Mouse (Mus musculus): ENCODE data around the gene Theg. TPM values are rescaled to one million over a fixed set of nuclear protein-coding genes. Genes with fewer than 3 reads are reported as not detected.

The Theg gene
- total and polyA plus RNA-seq, 3 experiments = not detected

DNA sequence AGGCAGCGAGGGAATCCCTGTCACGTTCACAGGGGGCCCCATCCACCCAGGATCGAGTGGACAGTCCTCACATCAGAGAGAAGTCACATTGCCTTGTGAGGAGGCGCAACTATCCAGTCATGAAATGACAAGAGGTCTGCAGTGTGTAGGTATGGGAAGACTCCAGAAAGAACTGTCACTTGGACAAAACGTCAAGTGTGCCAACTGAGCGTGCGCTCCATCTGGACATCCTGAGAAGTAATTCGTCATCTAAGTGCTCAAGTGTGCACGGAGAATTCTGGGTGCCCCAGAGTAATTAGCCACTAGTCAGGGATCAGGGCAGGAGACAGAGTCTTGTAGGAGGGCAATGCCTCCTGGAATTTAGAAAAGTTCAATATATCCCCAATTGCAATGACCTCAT, 38.3 kb upstream of the Theg start:
- ATAC-seq (ENCODE audit: extremely low read depth, insufficient number of reproducible peaks, low FRiP score, poor library complexity, severe bottlenecking) = no peak
- no peak for DNase-seq (ENCODE audit: low spot score)
- Histone ChIP-seq H3K36me3 (replicated peaks) (no peaks in the 10 kb centered on the region), H3K4me1 (ENCODE audit: insufficient read depth, low read depth, low read length) (no peaks in the 10 kb centered on the region), H3K4me3 (ENCODE audit: low read depth, low read length) (no peak overlapping the region), H3K27me3 (ENCODE audit: insufficient read depth, low read length) (peaks cover 10% of the 10 kb centered on the region), H3K9me3 (replicated peaks) (no peaks in the 10 kb centered on the region)
- TF ChIP-seq GATA2 (IDR thresholded peaks at IDR 0.05; ENCODE audit: borderline replicate concordance, low read depth, low read length) (no peak), GATA1 (IDR thresholded peaks at IDR 0.05; ENCODE audit: borderline replicate concordance, low read length) (no peak), POLR2AphosphoS5 (IDR thresholded peaks at IDR 0.05; ENCODE audit: insufficient replicate concordance, low read depth, low read length) (no peak), CTCF (IDR thresholded peaks at IDR 0.05; ENCODE audit: low read depth, low read length) (no peak), TAL1 (conservative IDR thresholded peaks at IDR 0.05; ENCODE audit: low read depth, low read length) (no peak)

DNA sequence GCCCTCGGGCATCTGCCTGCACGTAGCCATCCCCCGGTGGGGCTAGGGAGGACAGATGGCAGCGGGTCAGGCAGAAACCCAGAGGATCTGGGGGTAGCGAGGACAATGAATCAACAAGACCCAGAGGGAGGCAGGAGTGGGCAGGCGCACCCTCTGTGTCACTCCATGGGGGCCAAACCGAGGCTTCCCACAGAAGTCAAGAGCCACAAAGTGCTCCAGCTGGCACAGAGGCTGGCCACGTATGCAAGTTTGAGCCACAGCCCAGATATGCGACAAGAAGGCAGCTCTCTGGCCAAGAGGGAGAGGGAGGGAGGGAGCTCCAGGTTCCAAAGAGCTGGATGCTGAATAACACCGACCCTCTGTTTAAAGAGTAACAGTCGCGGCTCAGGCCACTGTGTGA, 36.8 kb upstream of the Theg start:
- Histone ChIP-seq H3K36me3 (replicated peaks) (no peaks in the 10 kb centered on the region), H3K27me3 (ENCODE audit: insufficient read depth, low read length) (peaks cover 6% of the 10 kb centered on the region; the same call in 1 of the 2 replicates), H3K9me3 (replicated peaks) (no peaks in the 10 kb centered on the region), H3K4me3 (ENCODE audit: low read depth, low read length) (no peak overlapping the region), H3K4me1 (ENCODE audit: insufficient read depth, low read depth, low read length) (no peaks in the 10 kb centered on the region)
- TF ChIP-seq GATA1 (IDR thresholded peaks at IDR 0.05; ENCODE audit: borderline replicate concordance, low read length) (no peak), GATA2 (IDR thresholded peaks at IDR 0.05; ENCODE audit: borderline replicate concordance, low read depth, low read length) (no peak), CTCF (IDR thresholded peaks at IDR 0.05; ENCODE audit: low read depth, low read length) (no peak), POLR2AphosphoS5 (IDR thresholded peaks at IDR 0.05; ENCODE audit: insufficient replicate concordance, low read depth, low read length) (no peak), TAL1 (conservative IDR thresholded peaks at IDR 0.05; ENCODE audit: low read depth, low read length) (no peak)
- no peak for ATAC-seq (ENCODE audit: extremely low read depth, insufficient number of reproducible peaks, low FRiP score, poor library complexity, severe bottlenecking)
- DNase-seq (ENCODE audit: low spot score) = no peak

DNA sequence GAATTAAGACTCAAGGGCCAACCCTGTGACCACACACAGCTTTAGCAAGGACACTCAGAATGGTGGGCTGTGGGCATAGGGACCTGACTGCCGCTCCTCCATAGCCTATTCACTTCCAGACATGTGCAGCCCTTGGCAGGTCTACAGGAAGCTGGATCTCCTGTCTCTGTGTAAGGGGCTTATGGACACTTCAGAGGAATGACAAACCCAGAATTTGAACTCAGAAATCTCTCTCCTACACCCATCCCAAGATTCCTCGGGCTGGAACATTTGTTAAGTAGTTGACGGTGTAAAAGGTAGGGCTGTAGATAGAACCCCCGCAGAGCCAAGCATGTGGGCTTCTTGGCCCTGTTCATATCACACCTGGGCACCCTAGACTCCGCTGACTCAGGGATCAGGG, 29.2 kb upstream of the Theg start:
- H3K4me1 ChIP-seq (ENCODE audit: insufficient read depth, low read depth, low read length) = no peaks in the 10 kb centered on the region
- no peak overlapping the region for H3K4me3 ChIP-seq (ENCODE audit: low read depth, low read length)
- H3K9me3 ChIP-seq (replicated peaks) = peaks cover 6% of the 10 kb centered on the region
- DNase-seq (ENCODE audit: low spot score) (no peak), ATAC-seq (ENCODE audit: extremely low read depth, insufficient number of reproducible peaks, low FRiP score, poor library complexity, severe bottlenecking) (no peak)
- no peaks in the 10 kb centered on the region for H3K36me3 ChIP-seq (replicated peaks)
- TF ChIP-seq GATA2 (IDR thresholded peaks at IDR 0.05; ENCODE audit: borderline replicate concordance, low read depth, low read length) = no peak
- no peak for TF ChIP-seq CTCF (IDR thresholded peaks at IDR 0.05; ENCODE audit: low read depth, low read length)
- TF ChIP-seq POLR2AphosphoS5 (IDR thresholded peaks at IDR 0.05; ENCODE audit: insufficient replicate concordance, low read depth, low read length) = no peak
- TF ChIP-seq GATA1 (IDR thresholded peaks at IDR 0.05; ENCODE audit: borderline replicate concordance, low read length) = no peak
- TF ChIP-seq TAL1 (conservative IDR thresholded peaks at IDR 0.05; ENCODE audit: low read depth, low read length) = no peak
- H3K27me3 ChIP-seq (ENCODE audit: insufficient read depth, low read length) = peaks cover 4% of the 10 kb centered on the region; the same call in 1 of the 2 replicates

DNA sequence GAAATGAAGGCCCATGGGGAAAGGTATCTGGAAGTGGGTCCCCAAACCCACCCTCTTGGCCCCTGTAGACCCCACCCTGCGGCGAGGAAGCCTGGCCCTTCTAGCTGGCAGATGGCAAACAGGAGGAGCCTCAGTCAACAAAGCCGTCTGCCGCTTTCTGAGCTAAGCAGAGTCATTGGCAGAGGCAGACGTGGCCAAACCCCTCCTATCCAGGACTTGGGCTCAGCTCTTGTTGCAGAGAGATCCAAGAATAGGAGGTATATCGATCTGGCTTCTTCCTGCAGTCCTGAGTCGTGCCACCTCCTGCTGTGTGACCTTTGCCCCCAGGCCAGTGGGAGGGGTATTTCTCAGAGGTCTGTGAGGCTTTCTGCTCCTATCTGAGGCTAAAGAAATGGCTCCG, 28.7 kb upstream of the Theg start:
- peaks cover 4% of the 10 kb centered on the region; the same call in 1 of the 2 replicates for H3K27me3 ChIP-seq (ENCODE audit: insufficient read depth, low read length)
- H3K4me3 ChIP-seq (ENCODE audit: low read depth, low read length) = no peak overlapping the region
- no peak for TF ChIP-seq POLR2AphosphoS5 (IDR thresholded peaks at IDR 0.05; ENCODE audit: insufficient replicate concordance, low read depth, low read length)
- TF ChIP-seq TAL1 (conservative IDR thresholded peaks at IDR 0.05; ENCODE audit: low read depth, low read length) = no peak
- TF ChIP-seq CTCF (IDR thresholded peaks at IDR 0.05; ENCODE audit: low read depth, low read length) = no peak
- no peak for TF ChIP-seq GATA1 (IDR thresholded peaks at IDR 0.05; ENCODE audit: borderline replicate concordance, low read length)
- TF ChIP-seq GATA2 (IDR thresholded peaks at IDR 0.05; ENCODE audit: borderline replicate concordance, low read depth, low read length) = no peak
- no peak for DNase-seq (ENCODE audit: low spot score)
- no peaks in the 10 kb centered on the region for H3K36me3 ChIP-seq (replicated peaks)
- ATAC-seq (ENCODE audit: extremely low read depth, insufficient number of reproducible peaks, low FRiP score, poor library complexity, severe bottlenecking) = no peak
- H3K4me1 ChIP-seq (ENCODE audit: insufficient read depth, low read depth, low read length) = no peaks in the 10 kb centered on the region
- H3K9me3 ChIP-seq (replicated peaks) = peaks cover 6% of the 10 kb centered on the region

DNA sequence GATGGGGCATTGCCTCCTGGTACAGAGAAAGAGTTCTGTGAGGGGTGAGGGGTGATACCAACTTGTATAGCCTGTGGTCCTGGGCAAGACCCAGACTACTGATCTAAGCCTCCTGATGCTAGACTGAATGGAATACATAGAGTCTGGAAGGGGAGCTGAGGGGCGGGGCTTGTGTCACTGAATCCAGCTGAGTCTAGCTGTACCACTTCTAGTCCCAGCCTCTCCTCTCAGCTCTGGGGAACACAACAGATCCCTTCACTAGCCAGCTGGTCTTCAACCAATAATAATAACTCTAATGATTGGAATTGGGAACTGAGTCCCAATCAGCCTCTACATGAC, 27.1 kb upstream of the Theg start:
- Histone ChIP-seq H3K9me3 (replicated peaks) (peaks cover 6% of the 10 kb centered on the region), H3K27me3 (ENCODE audit: insufficient read depth, low read length) (peaks cover 4% of the 10 kb centered on the region; the same call in 1 of the 2 replicates), H3K36me3 (replicated peaks) (no peaks in the 10 kb centered on the region), H3K4me3 (ENCODE audit: low read depth, low read length) (no peak overlapping the region), H3K4me1 (ENCODE audit: insufficient read depth, low read depth, low read length) (no peaks in the 10 kb centered on the region)
- DNase-seq (ENCODE audit: low spot score) (no peak), ATAC-seq (ENCODE audit: extremely low read depth, insufficient number of reproducible peaks, low FRiP score, poor library complexity, severe bottlenecking) (no peak)
- no peak for TF ChIP-seq GATA1 (IDR thresholded peaks at IDR 0.05; ENCODE audit: borderline replicate concordance, low read length)
- TF ChIP-seq POLR2AphosphoS5 (IDR thresholded peaks at IDR 0.05; ENCODE audit: insufficient replicate concordance, low read depth, low read length) = no peak
- TF ChIP-seq GATA2 (IDR thresholded peaks at IDR 0.05; ENCODE audit: borderline replicate concordance, low read depth, low read length) = no peak
- no peak for TF ChIP-seq TAL1 (conservative IDR thresholded peaks at IDR 0.05; ENCODE audit: low read depth, low read length)
- no peak for TF ChIP-seq CTCF (IDR thresholded peaks at IDR 0.05; ENCODE audit: low read depth, low read length)

DNA sequence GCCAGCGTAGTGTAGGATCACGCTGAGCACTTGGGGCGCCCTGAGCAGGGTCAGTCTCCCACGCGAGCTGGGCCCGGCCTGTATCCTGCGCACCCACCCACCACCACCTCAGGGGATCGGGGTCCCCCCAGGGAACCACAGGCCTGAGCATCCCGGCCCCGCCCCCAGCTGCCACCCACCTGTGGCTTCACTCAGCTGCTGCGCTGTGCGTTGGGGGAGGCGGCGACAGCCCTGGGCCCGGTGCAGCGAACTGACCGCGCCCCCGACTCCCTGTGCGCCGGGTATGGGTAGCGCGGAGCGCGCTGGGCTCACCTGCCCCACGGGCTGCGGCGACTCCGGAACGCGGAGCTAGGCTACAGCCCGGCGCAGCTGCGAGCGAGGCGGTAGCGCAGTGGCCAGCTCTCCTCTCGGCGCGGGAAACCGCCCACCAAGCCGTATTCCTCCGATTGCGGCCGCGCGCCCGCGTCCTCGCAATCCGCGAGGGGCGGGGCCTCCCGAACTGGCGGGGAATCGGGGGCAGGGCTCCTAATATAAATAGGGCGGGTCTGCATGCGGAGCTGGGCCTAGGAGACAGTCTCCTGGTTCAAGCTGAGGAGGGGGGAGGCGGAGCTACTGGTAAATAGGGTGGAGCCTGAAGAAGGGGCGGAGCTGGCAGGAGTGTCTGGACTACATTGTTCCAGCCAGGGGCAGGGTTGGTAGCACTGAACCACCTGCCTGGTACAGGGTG, 26.6 kb upstream of the Theg start, which contains the start of gene C2cd4c:
Gene C2cd4c, minus strand, starts transcription at position 448 of the 727 bp plus-strand sequence.
- DNase-seq (ENCODE audit: low spot score) (no peak), ATAC-seq (ENCODE audit: extremely low read depth, insufficient number of reproducible peaks, low FRiP score, poor library complexity, severe bottlenecking) (no peak)
- no peak for TF ChIP-seq TAL1 (conservative IDR thresholded peaks at IDR 0.05; ENCODE audit: low read depth, low read length)
- no peak for TF ChIP-seq POLR2AphosphoS5 (IDR thresholded peaks at IDR 0.05; ENCODE audit: insufficient replicate concordance, low read depth, low read length)
- H3K9me3 ChIP-seq (replicated peaks) = peaks cover 6% of the 10 kb centered on the region
- peaks cover 4% of the 10 kb centered on the region; the same call in 1 of the 2 replicates for H3K27me3 ChIP-seq (ENCODE audit: insufficient read depth, low read length)
- no peaks in the 10 kb centered on the region for H3K4me1 ChIP-seq (ENCODE audit: insufficient read depth, low read depth, low read length)
- no peaks in the 10 kb centered on the region for H3K36me3 ChIP-seq (replicated peaks)
- H3K4me3 ChIP-seq (ENCODE audit: low read depth, low read length) = no peak within 1 kb of the TSS
